Mouse (Mus musculus): ENCODE results near the gene Ppp1r1a.
A peak's percentile ranks its signal among the peaks of the same experiment; 100 is the strongest.

The Ppp1r1a gene

DNA sequence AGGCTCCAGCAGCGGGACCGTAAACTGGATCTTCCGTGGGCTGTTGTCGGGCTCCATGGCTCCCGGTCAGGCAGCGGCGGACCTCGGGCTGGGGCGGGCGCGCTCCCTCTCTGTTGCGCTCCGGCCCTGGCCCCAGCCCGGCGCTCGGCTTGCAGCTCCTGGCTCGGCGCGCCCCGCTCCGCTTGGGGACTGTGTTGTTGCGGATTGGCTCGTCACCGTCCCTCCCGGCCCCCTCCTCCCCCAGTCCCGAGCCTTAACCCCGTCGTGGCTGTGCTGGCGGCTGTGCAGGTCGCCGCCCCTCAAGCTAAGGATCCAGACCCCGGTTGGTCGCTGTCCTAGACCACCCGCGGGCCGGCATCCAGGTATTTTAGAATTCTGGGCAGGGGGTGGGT, at the start of gene Ppp1r1a:
Ppp1r1a (minus strand) TSS at position 182 of the 392 bp plus-strand sequence.
- DNase-seq: peak; percentile 87

DNA sequence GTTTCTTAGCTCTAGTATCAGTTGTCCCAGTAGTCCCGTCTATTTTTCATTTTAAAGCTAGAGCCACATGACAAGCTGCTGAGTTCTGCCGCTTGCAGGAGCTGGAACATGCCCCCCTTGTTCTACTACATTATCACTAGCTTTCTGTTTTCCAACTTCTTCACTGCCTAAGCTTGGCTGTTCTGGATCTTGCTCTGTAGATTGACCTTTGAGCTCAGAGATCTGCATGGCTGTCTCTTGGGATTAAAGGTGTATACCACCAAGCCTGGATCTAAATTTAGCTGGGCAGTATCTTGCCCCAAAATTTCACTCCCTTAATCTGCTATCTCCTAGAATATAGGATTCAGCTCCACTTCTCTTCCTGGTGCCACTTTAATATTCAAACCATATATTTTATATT, 48.1 kb upstream of the Ppp1r1a start:
- DNase-seq: no peak

DNA sequence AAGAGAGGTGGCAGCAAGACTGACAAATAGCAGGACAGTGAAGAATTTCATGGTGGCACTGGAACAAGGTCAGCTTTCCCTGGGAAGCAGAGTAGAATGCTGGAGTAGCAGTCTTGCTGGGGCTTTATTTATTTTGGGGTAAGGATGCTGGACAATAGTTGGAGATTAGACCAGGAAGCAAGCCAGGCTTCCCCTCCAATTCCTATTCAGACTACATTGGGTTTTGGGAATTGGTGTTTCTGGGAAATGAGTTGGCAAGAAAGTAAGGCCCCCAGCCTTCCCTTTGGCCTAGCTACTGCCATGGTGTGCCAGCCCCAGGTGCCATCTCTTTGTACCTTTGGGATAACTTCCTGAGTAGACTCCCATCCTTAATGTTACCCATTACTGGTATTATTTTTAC, 27.2 kb upstream of the Ppp1r1a start, which contains the start of gene Glycam1:
Glycam1 (minus strand) TSS at position 101 of the 400 bp plus-strand sequence.
- DNase-seq: no peak

DNA sequence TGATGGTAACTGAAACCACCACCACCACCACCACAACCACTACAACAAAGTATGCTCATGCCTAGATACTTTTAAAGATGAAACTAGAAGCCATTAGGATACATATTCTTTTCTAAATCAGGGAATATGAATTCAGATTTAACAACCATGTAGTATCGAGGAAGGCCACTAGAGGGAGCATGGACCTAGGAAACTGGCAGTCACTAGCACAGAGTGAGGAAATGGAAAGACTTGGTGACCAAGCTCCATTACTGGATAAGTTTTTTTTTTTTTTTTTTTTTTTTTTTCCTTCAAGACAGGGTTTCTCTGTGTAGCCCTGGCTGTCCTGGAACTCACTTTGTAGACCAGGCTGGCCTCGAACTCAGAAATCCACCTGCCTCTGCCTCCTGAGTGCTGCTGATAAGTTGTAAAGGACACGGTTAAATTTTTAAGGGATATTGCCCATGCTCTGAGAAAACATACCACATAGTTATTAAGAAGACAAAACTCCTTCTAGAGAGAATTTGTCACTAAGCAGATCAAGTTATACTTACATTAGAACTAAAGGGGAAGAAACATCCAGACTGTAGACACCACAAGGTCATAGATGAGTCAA, 14.4 kb upstream of the Ppp1r1a start:
- DNase-seq: peak; percentile 73

DNA sequence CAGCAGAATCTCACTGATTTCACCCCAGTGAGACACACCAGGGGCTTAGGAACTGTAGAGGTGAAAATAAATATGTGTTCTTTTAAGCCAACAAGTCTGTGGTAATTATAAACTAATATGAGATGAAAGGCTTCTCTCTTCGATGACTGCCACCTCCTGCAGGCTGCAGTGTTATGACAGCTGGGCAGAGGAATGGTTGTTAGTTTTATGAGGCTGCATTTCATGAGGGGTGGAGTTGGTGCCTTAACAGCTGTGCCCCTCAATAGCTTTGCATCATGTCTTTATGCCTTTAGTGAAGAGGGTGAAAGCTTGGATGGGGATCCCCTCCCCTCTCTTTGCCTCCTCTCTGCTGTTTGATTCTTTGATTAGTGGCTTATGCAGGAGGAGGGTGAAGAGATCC, 13.2 kb upstream of the Ppp1r1a start:
- no peak for DNase-seq

DNA sequence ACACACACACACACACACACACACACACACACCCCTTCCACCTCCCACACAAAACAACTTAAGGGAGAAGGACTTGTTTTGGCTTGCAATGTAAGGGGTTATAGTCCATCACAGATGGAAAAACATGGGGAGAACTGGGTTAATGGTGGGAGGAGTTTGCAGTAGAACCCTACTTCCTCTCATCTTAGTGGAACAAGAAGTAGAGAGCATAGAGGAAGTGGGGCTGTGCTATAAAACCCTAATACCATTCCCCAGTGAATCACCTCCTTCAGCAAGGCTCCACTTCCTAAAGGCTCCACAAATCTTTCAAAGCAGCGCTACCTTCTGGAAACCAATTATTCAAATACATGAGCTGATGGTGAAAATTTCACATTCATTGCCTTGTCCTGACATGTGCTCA, 11.7 kb upstream of the Ppp1r1a start:
- DNase-seq: no peak

GRCm38 (mm10) chr15:103547983-103548382, 10.2 kb upstream of the Ppp1r1a start:
- DNase-seq: no peak

- DNase-seq: no peak
Observed at GRCm38 (mm10) chr15:103542526-103542925, 4.7 kb upstream of the Ppp1r1a start.

- DNase-seq: no peak
Observed at GRCm38 (mm10) chr15:103540646-103541045, 2.8 kb upstream of the Ppp1r1a start.

- DNase-seq: no peak
Observed at GRCm38 (mm10) chr15:103539259-103539658, 1.5 kb upstream of the Ppp1r1a start.

DNA sequence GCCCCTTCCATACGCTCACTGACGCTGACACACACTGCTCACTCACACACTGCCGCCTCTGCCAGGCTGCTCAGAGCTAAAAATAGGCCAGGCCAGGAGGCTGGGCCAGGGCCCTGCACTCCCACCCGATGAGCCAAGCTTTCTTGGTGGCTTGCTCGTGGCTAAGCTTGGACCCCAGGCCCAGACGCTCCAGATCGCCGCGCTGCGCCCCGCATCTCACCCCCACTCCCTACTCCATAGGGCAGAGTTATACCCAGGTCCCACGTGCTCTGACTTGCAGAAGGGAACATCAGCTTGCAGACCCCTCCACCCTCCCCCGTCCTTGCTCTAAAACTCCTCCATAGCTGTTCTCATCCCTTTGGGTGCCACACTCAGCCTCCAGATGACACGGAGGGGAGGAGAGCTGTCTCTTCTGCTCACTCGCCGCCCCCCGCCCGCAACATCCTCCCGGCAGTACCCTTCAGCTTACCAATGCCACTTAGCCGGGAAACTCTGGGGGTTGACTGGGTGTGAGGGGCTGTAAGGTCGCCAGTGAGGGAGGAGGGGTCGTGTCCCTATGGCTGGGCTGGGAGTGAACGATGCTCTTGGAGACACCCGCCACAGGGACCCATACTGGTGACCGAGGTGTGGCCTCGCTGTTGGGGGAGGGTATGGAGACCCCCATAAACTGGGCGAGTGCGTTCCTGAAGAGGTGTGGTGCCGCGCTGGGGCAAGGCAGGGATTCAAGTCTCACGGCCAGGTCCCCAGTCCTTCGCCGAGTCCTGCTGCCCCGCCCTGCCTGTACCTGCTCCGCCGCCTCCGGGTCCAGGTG, 587 bp downstream of the Ppp1r1a start:
- DNase-seq: peak; percentile 74

- DNase-seq: no peak
Observed at GRCm38 (mm10) chr15:103536456-103536855, 1.3 kb downstream of the Ppp1r1a start.

- no peak for DNase-seq
Observed at GRCm38 (mm10) chr15:103535786-103536185, 2.0 kb downstream of the Ppp1r1a start.

- no peak for DNase-seq
Observed at GRCm38 (mm10) chr15:103535030-103535429, 2.8 kb downstream of the Ppp1r1a start.

DNA sequence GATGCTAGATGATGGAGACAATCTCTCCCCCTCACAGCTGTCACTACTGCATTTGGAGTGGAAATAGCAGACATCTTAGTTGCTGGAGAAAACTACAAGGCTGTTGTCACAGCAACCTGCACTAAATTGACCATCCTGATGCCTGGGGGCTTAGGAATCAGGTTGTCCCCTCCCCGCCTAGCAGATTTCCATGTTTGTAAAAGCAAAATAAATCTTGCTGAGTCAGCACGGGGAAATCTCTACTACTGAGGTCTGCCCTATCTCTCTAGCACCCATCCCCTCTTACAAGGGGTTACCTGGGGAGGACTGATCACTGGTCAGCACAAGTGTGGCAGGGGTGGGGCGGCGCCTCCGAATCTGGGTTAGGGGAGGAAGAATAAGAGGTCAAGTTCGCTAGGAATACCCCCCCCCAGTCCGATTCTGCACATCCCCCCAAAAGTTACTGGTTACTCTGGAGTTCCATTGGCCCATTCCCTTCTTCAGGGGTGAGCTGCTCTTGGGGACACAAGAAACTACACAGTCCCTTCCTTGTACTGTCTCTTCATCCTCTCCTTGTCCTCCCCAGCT, 3.7 kb downstream of the Ppp1r1a start:
- no peak for DNase-seq

- DNase-seq: peak; percentile 87
Observed at GRCm38 (mm10) chr15:103530372-103530771, 7.4 kb downstream of the Ppp1r1a start.

DNA sequence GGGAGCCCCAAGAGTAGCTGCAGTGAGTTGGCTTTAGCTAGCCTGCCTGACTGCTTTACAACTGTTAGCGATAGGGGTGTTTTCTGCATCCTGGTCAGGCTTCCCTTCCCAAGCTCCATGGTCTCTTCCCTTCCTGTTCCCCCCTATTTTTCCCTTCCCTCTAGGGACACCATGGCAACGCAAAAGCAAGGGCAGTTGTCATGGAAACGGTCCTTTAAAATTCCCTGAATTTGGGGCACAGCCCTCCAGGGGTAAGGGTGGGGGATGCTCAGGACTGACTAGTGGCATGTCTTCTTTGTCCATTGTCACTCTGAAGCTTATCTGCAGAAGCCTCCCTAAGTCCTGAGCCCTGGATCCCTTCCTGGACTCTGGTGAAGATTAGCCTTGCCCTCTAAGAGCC, 14.6 kb downstream of the Ppp1r1a start:
- peak; percentile 51 for DNase-seq

DNA sequence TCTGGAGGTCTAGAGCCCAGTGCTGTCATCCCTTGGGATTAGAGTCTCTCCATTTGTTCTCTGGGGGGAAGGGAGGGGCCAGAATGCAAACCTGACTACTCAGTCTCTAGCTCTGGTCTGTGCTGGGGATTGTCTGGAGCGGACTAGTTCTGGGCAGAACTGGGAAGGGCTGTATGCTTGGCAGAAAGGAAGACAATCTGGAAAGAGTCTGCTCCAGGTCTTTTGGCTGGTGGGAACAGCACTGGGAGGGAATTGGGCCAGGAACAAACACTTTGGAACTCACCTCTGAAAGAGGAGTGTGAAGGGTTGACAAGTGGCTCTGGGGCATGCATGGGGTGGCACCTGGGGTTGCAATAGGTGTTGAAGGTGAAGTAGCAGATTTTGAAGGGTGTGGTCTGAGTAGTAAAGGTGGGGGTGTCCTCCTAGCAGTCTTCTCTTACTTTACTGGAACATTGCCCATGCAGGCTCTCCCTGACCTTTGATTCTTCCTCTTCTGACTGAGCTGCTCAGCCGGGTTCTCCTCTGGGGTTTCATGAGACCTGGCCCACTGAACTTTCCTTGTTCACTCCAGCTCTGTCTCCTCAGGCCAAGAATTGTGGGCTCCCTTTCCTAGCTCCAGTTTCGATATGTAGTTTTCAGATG, 15.2 kb downstream of the Ppp1r1a start:
- DNase-seq: peak; percentile 80

DNA sequence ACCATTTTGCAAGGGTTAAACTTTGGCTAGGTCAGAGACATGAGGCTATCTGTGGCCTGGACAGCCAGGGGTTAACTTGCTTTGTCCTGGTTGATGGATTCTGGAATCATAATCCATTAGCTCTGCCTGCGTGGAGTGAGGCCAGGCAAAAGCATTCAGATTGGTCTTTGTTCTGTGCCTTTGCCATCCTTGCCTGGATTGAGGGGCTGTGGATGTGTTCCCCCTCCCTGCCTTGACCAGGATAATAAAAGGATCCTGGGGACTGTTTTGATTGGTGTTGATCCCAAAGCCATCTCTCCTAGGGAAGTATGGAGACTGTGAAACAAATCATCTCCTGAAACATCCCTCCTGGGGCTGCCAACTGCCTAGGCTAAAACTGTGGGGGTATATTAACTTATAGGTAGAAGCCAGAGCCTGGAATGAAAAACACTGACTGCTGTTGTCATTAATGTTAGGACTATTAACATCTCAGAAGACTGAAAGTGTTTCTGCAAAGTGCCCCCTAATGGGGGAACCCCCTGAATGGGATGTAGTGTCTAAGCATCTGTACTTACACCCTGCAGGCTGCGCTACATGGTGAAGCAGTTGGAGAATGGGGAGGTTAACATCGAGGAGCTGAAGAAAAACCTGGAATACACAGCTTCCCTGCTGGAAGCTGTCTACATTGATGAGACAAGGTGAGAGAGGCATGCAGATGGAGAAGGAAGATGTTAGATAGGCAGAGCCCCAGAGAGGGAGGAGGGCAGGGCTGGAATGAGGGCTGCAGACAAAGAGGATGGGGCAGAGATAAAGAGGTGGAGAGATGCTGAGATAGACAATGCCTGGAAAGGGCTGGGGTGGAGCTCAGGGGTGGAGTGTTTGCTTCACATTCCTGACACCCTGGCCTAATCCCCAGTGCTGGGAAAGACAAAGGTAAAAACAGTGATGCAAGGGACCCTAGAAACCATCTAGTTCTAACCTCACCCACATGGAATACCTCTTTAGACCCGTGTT, 18.1 kb downstream of the Ppp1r1a start:
- peak; percentile 90 for DNase-seq

- DNase-seq: peak; percentile 95
Observed at GRCm38 (mm10) chr15:103518600-103519385, 19.0 kb downstream of the Ppp1r1a start.

GRCm38 (mm10) chr15:103514914-103515313, 22.9 kb downstream of the Ppp1r1a start:
- no peak for DNase-seq

All from retina, postnatal 1 day (tissue).